Mouse (Mus musculus): Measurements from ENCODE around the gene Apol8.
"Not testable (repeated sequence)": the region's sequence is repeated elsewhere in the genome, so short reads cannot be mapped to it uniquely, and the experiment has no call there.

GRCm38 (mm10) chr15:77705306-77705705 lies 51.5 kb downstream of the Apol8 start:
- TF ChIP-seq POLR2A (IDR thresholded peaks at IDR 0.05; ENCODE audit: control insufficient read depth, low read depth, low read length); CTCF (IDR thresholded peaks at IDR 0.05; ENCODE audit: control insufficient read depth, insufficient read depth, insufficient replicate concordance, low read depth, low read length): not testable (repeated sequence)

Data from testis, adult 2 months (tissue).